Mouse (Mus musculus) left cerebral cortex, adult 8-10 months (tissue): ENCODE measurements at regions not wholly inside any gene's neighbourhood (a gene's known extent, or its start where the extent isn't known, plus 50 kb on each side); places are given as distances from the start of the nearest gene placed in this dataset.

ENCODE experiments used
- DNase-seq, 2 experiments: peaks; one replicate each; pipeline ENCODE4 v3.0.0; 2022; ENCODE audit warnings: low spot score in 2 of 2

DNA sequence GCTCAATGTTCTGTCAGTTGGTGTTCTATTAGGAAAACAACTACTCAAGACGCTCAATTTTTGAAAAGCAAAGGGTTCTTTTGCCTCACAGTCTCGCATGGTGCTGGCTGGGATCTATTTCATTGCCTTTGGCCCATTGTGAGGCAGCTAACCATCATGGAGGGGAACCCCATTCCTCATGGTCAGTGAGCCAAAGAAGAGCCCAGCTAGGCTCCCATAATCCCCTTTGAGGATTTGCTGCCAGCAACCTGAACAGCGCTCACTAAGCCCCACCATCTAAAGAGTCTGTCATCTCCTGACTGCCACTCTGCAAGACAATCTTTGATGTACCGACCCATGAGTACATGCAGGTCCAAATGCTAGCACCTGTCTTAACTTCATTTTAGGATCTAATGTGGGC lies 53.1 kb upstream of the Galnt7 start:
- no peak for DNase-seq

DNA sequence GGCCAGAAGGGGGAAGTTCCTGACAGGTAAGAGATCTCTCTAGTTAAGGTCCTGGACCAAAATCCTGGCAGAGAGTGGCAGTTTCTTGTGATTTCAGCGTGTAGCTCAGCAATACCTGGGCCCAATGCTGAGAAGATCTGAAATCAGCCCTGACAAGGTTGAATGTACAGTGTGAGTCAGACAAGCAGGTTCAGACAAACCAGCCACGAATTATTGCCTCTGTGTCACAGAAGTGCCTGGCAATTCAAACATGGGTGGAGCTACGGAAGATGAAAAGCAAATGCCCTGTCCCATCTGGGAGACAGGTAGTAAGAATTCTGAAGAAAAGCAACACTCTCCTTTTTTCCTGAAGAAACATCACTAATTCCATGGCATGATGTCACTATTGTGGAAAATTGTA lies 51.3 kb upstream of the Galnt7 start:
- no peak for DNase-seq

DNA sequence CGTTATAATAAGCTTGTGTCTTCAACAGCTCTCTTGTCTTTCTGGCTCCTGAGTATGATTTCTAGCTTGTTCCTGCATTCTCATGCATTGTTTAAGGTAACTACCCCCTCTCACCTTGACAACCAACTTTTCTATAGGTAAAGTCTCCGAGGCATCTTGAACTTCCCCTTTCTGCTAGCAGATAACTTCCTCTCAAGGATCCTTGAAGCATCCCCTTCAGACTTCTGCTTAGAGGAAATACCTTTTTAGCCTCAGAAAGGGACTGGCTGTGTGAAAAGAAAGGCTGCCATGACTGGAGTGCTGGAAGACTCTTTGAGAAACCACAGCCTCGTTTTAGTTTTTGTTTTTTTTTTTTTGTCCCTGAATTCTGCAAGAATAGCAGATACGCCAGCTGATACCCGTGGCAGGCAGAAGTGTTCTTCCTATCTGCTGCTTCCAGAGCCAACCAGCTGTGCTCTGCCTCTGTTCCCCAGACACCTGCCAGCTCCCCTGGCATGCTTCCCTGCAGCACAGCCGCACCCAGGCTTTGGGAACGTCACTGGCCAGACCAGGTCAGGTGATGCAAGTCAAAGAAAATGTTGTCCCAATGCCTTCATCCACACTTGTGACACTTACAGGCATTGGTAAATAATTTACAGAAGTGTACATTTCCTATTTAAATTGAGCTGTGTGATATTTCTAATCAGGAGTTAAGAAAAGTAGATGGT lies 49.7 kb upstream of the Galnt7 start:
- DNase-seq = peak in 1 of 2 experiments; percentile 22
